Mouse (Mus musculus): Measurements from ENCODE around the gene Rgl1. TPM values are rescaled to one million over a fixed set of nuclear protein-coding genes. Genes with fewer than 3 reads are reported as not detected.

The Rgl1 gene
- total and polyA plus RNA-seq, 2 experiments from 2014 or later: 36.7 to 38.9 TPM

DNA sequence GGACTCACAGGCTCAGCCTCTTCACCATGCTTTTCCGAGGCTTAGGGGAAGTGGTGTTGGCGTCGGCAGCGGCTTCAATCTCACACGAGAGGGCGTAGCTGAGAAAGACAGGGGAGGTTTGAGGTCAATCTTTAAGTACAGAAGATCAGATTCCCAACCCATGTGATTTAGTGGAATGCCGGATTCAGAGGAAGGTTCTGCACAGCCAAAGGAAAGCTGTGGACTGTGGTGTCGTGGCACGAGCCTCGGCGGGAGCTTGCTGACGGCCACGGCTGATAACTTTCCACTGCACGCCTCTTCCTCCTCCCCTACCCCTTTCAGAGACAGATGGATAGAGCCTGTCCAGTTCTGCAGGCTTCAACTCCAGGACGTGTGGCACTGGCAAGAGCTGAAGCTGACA, 234.7 kb downstream of the Rgl1 start:
- DNase-seq (ENCODE audit: low spot score) (peak; percentile 73), ATAC-seq (ENCODE audit: insufficient read depth, low read depth) (peak; percentile 40)
- H3K4me2 ChIP-seq (ENCODE audit: low read depth, low read length): peak overlapping the region; percentile 7; the same call in 1 of the 2 replicates
- H3K36me3 ChIP-seq (replicated peaks; ENCODE audit: control insufficient read depth, insufficient read depth, low read length): peaks cover 69% of the 10 kb centered on the region
- no peak for TF ChIP-seq EP300 (IDR thresholded peaks at IDR 0.05; ENCODE audit: low read depth)
- TF ChIP-seq CTCF (IDR thresholded peaks at IDR 0.05; ENCODE audit: low read depth): peak; percentile 47
- H3K4me1 ChIP-seq (ENCODE audit: control insufficient read depth, insufficient read depth): peaks cover 37% of the 10 kb centered on the region
- H3K9me3 ChIP-seq (replicated peaks; ENCODE audit: control insufficient read depth, low read length): no peaks in the 10 kb centered on the region
- 0 out of 2 replicates have a peak overlapping the region, but pooled peaks have one; percentile 31 for H3K9ac ChIP-seq (replicated peaks; ENCODE audit: low read depth, low read length)
- peak overlapping the region; percentile 68 for H3K27ac ChIP-seq (ENCODE audit: low read depth)
- H3K27me3 ChIP-seq (ENCODE audit: control insufficient read depth, insufficient read depth, low read length): no peaks in the 10 kb centered on the region
- WGBS: 12% methylated on average over 15 of the region's 15 CpGs
- H3K4me3 ChIP-seq (ENCODE audit: low read depth, low read length): no peak overlapping the region

DNA sequence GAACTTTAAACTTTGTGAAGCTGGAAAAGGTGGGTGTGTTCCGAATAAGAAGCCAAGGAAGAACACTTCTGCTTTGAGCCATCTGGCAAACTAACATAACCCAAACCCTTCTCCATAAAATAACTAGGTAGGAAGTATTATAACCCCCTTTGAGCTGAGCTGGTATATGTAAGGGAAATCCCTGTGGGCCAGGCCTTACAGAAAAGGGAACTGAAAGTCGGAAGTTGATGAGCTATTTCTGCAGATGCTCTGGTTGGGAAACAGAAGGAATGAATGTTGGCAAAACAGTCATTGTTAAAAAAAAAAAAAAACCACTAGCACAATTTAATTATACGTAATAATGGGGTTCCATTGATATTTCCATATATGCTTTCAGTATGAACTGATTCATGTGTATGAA, 237.4 kb downstream of the Rgl1 start:
- DNase-seq (ENCODE audit: low spot score) (no peak), ATAC-seq (ENCODE audit: insufficient read depth, low read depth) (no peak)
- Histone ChIP-seq H3K27me3 (ENCODE audit: control insufficient read depth, insufficient read depth, low read length) (no peaks in the 10 kb centered on the region), H3K27ac (ENCODE audit: low read depth) (peak overlapping the region; percentile 93), H3K4me1 (ENCODE audit: control insufficient read depth, insufficient read depth) (peaks cover 42% of the 10 kb centered on the region), H3K9me3 (replicated peaks; ENCODE audit: control insufficient read depth, low read length) (no peaks in the 10 kb centered on the region), H3K4me2 (ENCODE audit: low read depth, low read length) (no peak overlapping the region), H3K9ac (replicated peaks; ENCODE audit: low read depth, low read length) (no peak overlapping the region), H3K4me3 (ENCODE audit: low read depth, low read length) (no peak overlapping the region), H3K36me3 (replicated peaks; ENCODE audit: control insufficient read depth, insufficient read depth, low read length) (peaks cover 62% of the 10 kb centered on the region)
- WGBS: 72% methylated on average over 3 of the region's 3 CpGs
- TF ChIP-seq EP300 (IDR thresholded peaks at IDR 0.05; ENCODE audit: low read depth) (no peak), CTCF (IDR thresholded peaks at IDR 0.05; ENCODE audit: low read depth) (no peak)

DNA sequence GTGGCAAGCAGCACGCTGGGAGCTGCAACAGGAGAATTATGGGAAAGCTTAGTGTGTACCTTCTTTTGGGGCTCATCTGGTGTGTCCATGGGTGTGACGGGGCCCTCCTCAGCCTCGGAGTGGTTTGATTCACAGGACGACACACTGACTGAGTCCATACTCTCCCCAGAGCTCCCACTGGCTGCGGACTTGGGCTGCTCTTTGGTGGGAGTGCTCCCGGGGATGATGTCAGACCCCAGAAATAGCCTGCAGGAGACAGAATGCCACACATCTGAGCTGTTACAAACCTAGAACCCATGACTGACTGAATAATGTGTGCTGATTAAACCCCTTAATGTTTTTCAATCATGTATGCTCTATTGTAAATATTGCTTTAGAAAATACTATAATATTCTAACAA, 237.9 kb downstream of the Rgl1 start:
- no peak for TF ChIP-seq EP300 (IDR thresholded peaks at IDR 0.05; ENCODE audit: low read depth)
- TF ChIP-seq CTCF (IDR thresholded peaks at IDR 0.05; ENCODE audit: low read depth): no peak
- DNase-seq (ENCODE audit: low spot score): peak; percentile 72
- Histone ChIP-seq H3K4me2 (ENCODE audit: low read depth, low read length) (no peak overlapping the region), H3K9me3 (replicated peaks; ENCODE audit: control insufficient read depth, low read length) (no peaks in the 10 kb centered on the region), H3K4me3 (ENCODE audit: low read depth, low read length) (no peak overlapping the region), H3K36me3 (replicated peaks; ENCODE audit: control insufficient read depth, insufficient read depth, low read length) (peaks cover 63% of the 10 kb centered on the region), H3K27me3 (ENCODE audit: control insufficient read depth, insufficient read depth, low read length) (no peaks in the 10 kb centered on the region), H3K27ac (ENCODE audit: low read depth) (peak overlapping the region; percentile 93), H3K4me1 (ENCODE audit: control insufficient read depth, insufficient read depth) (peaks cover 41% of the 10 kb centered on the region), H3K9ac (replicated peaks; ENCODE audit: low read depth, low read length) (no peak overlapping the region)
- peak; percentile 37 for ATAC-seq (ENCODE audit: insufficient read depth, low read depth)
- WGBS: 20% methylated on average over 6 of the region's 6 CpGs

DNA sequence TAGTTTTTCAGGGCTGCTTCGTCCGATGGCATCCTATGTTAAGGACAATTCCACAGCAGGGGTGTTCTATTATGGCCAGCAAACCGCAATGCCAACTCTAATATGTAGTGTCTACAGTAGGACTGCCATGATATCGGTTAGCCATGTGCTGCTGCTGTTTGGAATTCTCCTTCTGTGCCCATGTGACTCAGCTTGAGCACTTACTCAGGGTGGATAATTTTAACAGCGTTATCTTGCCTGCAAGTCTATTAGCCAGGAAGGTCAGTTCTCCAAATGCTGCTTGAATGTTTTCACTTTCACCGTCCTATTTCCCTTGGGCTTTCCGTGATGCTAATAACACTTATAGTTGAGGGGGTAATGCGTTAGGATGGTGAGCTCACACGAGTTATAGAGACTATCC, 240.0 kb downstream of the Rgl1 start:
- DNase-seq (ENCODE audit: low spot score) (peak; percentile 65), ATAC-seq (ENCODE audit: insufficient read depth, low read depth) (peak; percentile 66)
- no peaks in the 10 kb centered on the region for H3K9me3 ChIP-seq (replicated peaks; ENCODE audit: control insufficient read depth, low read length)
- H3K4me2 ChIP-seq (ENCODE audit: low read depth, low read length): peak overlapping the region; percentile 34
- H3K27ac ChIP-seq (ENCODE audit: low read depth): peak overlapping the region; percentile 93
- H3K27me3 ChIP-seq (ENCODE audit: control insufficient read depth, insufficient read depth, low read length): no peaks in the 10 kb centered on the region
- H3K4me1 ChIP-seq (ENCODE audit: control insufficient read depth, insufficient read depth): peaks cover 28% of the 10 kb centered on the region
- WGBS: 22% methylated on average over 9 of the region's 9 CpGs
- peaks cover 63% of the 10 kb centered on the region for H3K36me3 ChIP-seq (replicated peaks; ENCODE audit: control insufficient read depth, insufficient read depth, low read length)
- no peak overlapping the region for H3K9ac ChIP-seq (replicated peaks; ENCODE audit: low read depth, low read length)
- TF ChIP-seq EP300 (IDR thresholded peaks at IDR 0.05; ENCODE audit: low read depth) (peak; percentile 85), CTCF (IDR thresholded peaks at IDR 0.05; ENCODE audit: low read depth) (no peak)
- 0 out of 2 replicates have a peak overlapping the region, but pooled peaks have one; percentile 0 for H3K4me3 ChIP-seq (ENCODE audit: low read depth, low read length)

DNA sequence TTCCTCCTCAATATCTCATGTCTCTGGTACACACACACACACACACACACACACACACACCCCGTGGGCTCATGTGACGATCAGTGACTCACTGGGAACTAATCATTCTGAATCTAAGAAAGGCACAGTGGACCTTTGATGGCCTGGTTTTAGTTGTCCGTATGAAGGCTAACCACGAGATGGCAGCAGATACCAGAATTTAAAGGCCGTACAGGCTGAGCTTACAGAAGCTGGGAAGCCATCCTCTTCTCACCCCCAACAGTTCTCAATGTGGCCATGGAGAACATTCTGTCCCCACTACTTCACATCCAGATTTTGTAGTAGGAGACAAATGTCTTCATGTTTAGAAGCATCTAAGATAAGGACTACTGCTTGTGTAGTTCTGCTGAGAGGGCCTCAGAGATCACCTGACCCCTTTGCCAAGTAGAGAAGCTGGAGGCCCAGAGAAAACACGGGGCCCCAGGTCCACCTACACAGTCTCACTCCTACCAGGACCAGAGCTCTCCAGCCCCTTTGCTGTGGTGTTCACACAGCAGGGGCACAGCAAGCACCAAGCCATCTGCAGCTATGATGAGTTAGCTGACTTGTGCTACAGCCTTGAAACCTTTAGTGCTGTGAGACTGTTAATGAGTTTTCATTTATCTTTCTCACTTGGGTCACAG, 241.0 kb downstream of the Rgl1 start:
- WGBS: 12% methylated on average over 6 of the region's 6 CpGs
- Histone ChIP-seq H3K9me3 (replicated peaks; ENCODE audit: control insufficient read depth, low read length) (no peaks in the 10 kb centered on the region), H3K4me2 (ENCODE audit: low read depth, low read length) (no peak overlapping the region), H3K36me3 (replicated peaks; ENCODE audit: control insufficient read depth, insufficient read depth, low read length) (peaks cover 63% of the 10 kb centered on the region), H3K4me3 (ENCODE audit: low read depth, low read length) (no peak overlapping the region), H3K27ac (ENCODE audit: low read depth) (peak overlapping the region; percentile 93), H3K4me1 (ENCODE audit: control insufficient read depth, insufficient read depth) (peaks cover 28% of the 10 kb centered on the region), H3K9ac (replicated peaks; ENCODE audit: low read depth, low read length) (no peak overlapping the region), H3K27me3 (ENCODE audit: control insufficient read depth, insufficient read depth, low read length) (no peaks in the 10 kb centered on the region)
- peak; percentile 74 for ATAC-seq (ENCODE audit: insufficient read depth, low read depth)
- peak; percentile 85 for TF ChIP-seq CTCF (IDR thresholded peaks at IDR 0.05; ENCODE audit: low read depth)
- peak; percentile 88 for TF ChIP-seq EP300 (IDR thresholded peaks at IDR 0.05; ENCODE audit: low read depth)
- DNase-seq (ENCODE audit: low spot score): peak; percentile 90

All from heart, postnatal 0 days (tissue).